Mouse (Mus musculus) heart, embryonic 16.5 days (tissue): ENCODE measurements around the gene Gpr146. TPM values are rescaled to one million over a fixed set of nuclear protein-coding genes. Genes with fewer than 3 reads are reported as not detected.
"Not testable (repeated sequence)": the region's sequence is repeated elsewhere in the genome, so short reads cannot be mapped to it uniquely, and the experiment has no call there.

Source experiments
- ATAC-seq: fragments of 200-750 bp; cut with Nextera tagmentation; replicated peaks from 2 replicates; pipeline ENCODE4 v1.8.0; 2017; ENCODE audit warnings: moderate number of reproducible peaks; ENCODE audit not compliant: insufficient read depth, low FRiP score; ENCODE audit errors: extremely low read depth
- H3K27ac ChIP-seq: fragments of 300-500 bp; sonication (generic); 2 replicates; pipeline ENCODE4 v1.5.1; 2014; ENCODE audit warnings: mild to moderate bottlenecking, low read length, control low read depth, moderate library complexity
- H3K27me3 ChIP-seq: fragments of 300-500 bp; sonication (generic); 2 replicates; pipeline ENCODE4 v1.6.1; 2014; ENCODE audit warnings: low read length, mixed read lengths; ENCODE audit not compliant: control insufficient read depth, insufficient read depth
- H3K36me3 ChIP-seq: fragments of 300-500 bp; sonication (generic); 2 replicates; pipeline ENCODE4 v1.6.1; 2014; ENCODE audit not compliant: control insufficient read depth, insufficient read depth
- H3K4me1 ChIP-seq: fragments of 300-500 bp; sonication (generic); 2 replicates; pipeline ENCODE4 v1.6.1; 2014; ENCODE audit warnings: low read length, mixed read lengths; ENCODE audit not compliant: control insufficient read depth, insufficient read depth
- H3K4me2 ChIP-seq: fragments of 300-500 bp; sonication (generic); 2 replicates; pipeline ENCODE4 v1.6.1; 2014; ENCODE audit warnings: low read depth, mild to moderate bottlenecking, control low read depth, low read length
- H3K4me3 ChIP-seq: fragments of 300-500 bp; sonication (generic); 2 replicates; pipeline ENCODE4 v1.5.1; 2014; ENCODE audit warnings: mild to moderate bottlenecking, control low read depth, low read length
- H3K9ac ChIP-seq: fragments of 300-500 bp; sonication (generic); 2 replicates; pipeline ENCODE4 v1.6.1; 2014; ENCODE audit warnings: low read length, control low read depth
- H3K9me3 ChIP-seq: fragments of 300-500 bp; sonication (generic); replicated peaks from 2 replicates; pipeline ENCODE4 v1.6.1; 2016; ENCODE audit warnings: low read length; ENCODE audit not compliant: control insufficient read depth
- WGBS: fragments of 180-500 bp; shearing (Covaris S2); extraction: QIAGEN DNeasy Blood & Tissue Kit; methylation state at CpG from one replicate; pipeline ENCODE4 v1.1.7; 2014; 5-methylcytosine and 5-hydroxymethylcytosine counted together
- polyA plus RNA-seq: library from polyadenylated mRNA; unstranded; fragments of >200 nt; fragmentation: Nextera tagmentation; extraction: Ambion mirVana; gene quantifications from 2 replicates; pipeline ENCODE4 v1.2.1, GENCODE M21; 2015

The Gpr146 gene
- polyA plus RNA-seq, 1 experiment from 2014 or later = 17.1 TPM

DNA sequence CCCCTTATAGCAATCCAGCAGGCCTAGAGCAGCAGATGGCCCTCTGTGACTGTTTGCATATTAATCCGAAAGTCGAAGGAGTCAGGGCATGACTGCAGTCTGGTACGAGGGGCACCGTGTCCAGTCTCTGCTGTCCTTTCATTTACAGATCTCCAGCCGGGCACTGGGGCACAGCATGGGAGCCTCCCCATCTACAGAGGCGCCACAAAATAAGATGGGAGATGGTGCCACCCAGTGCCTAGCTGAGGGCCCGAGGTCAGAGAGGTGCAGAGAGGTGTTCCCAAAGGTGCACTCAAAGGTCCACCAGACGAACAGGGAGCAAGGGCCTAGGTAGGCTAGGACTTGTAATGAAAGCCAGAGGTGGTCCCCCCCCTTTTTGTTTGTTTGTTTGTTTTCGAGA is 5.7 kb downstream of the Gpr146 start:
- Histone ChIP-seq H3K36me3 (no peaks in the 10 kb centered on the region), H3K4me1 (peaks cover 71% of the 10 kb centered on the region), H3K4me3 (no peak overlapping the region), H3K27ac (peak overlapping the region; percentile 97), H3K9me3 (no peaks in the 10 kb centered on the region), H3K4me2 (peak overlapping the region; percentile 70), H3K27me3 (no peaks in the 10 kb centered on the region), H3K9ac (peak overlapping the region; percentile 82)
- 68% methylated on average over 9 of the region's 9 CpGs for WGBS
- no peak for ATAC-seq

- no peaks in the 10 kb centered on the region for H3K36me3 ChIP-seq
- H3K4me2 ChIP-seq = peak overlapping the region; percentile 21; the same call in 1 of the 2 replicates
- no peak overlapping the region for H3K4me3 ChIP-seq
- peak overlapping the region; percentile 56 for H3K9ac ChIP-seq
- H3K4me1 ChIP-seq = peaks cover 70% of the 10 kb centered on the region
- ATAC-seq = no peak
- H3K9me3 ChIP-seq = no peaks in the 10 kb centered on the region
- WGBS = 19% methylated on average over 10 of the region's 10 CpGs
- no peaks in the 10 kb centered on the region for H3K27me3 ChIP-seq
- H3K27ac ChIP-seq = peak overlapping the region; percentile 44
Measured at GRCm38 (mm10) chr5:139384531-139384930, 7.0 kb downstream of the Gpr146 start.

- no peak for ATAC-seq
- no peaks in the 10 kb centered on the region for H3K36me3 ChIP-seq
- WGBS = 90% methylated on average over 5 of the region's 5 CpGs
- no peaks in the 10 kb centered on the region for H3K27me3 ChIP-seq
- no peak overlapping the region for H3K4me2 ChIP-seq
- H3K4me3 ChIP-seq = no peak overlapping the region
- peaks cover 73% of the 10 kb centered on the region for H3K4me1 ChIP-seq
- no peak overlapping the region for H3K27ac ChIP-seq
- H3K9me3 ChIP-seq = no peaks in the 10 kb centered on the region
- H3K9ac ChIP-seq = no peak overlapping the region
Measured at GRCm38 (mm10) chr5:139386047-139386446, 8.6 kb downstream of the Gpr146 start.

GRCm38 (mm10) chr5:139387329-139388194 is 10.1 kb downstream of the Gpr146 start:
- 69% methylated on average over 10 of the region's 10 CpGs for WGBS

DNA sequence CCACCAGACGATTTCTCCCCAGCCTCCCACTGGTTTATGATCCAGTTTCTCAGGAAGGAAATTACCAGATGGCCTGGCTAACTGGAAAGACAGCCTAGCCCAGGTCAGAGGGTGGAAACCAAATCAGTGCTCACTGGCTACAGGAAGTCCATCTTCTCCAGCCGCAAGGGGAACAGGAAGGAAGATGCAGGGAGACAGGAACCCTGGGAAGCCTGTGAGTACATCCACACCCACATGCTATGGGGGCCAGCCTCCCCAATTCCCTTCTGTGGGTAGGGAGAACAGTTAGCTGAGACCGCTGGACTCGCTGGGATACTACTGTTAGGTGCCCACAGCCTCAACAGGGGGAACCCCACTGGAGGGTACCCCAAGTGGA is 10.7 kb downstream of the Gpr146 start:
- Histone ChIP-seq H3K27me3 (no peaks in the 10 kb centered on the region), H3K9ac (no peak overlapping the region)
- no peak; the same call in 1 of the 2 replicates for ATAC-seq

More at GRCm38 (mm10) chr5:139387329-139388194, 10.1 kb downstream of the Gpr146 start:
- Histone ChIP-seq H3K9me3 (no peaks in the 10 kb centered on the region), H3K36me3 (no peaks in the 10 kb centered on the region), H3K9ac (no peak overlapping the region), H3K4me1 (peaks cover 66% of the 10 kb centered on the region), H3K4me2 (no peak overlapping the region), H3K27ac (peak overlapping the region; percentile 70), H3K4me3 (no peak overlapping the region), H3K27me3 (no peaks in the 10 kb centered on the region)
- peak; percentile 9; the same call in 1 of the 2 replicates for ATAC-seq

DNA sequence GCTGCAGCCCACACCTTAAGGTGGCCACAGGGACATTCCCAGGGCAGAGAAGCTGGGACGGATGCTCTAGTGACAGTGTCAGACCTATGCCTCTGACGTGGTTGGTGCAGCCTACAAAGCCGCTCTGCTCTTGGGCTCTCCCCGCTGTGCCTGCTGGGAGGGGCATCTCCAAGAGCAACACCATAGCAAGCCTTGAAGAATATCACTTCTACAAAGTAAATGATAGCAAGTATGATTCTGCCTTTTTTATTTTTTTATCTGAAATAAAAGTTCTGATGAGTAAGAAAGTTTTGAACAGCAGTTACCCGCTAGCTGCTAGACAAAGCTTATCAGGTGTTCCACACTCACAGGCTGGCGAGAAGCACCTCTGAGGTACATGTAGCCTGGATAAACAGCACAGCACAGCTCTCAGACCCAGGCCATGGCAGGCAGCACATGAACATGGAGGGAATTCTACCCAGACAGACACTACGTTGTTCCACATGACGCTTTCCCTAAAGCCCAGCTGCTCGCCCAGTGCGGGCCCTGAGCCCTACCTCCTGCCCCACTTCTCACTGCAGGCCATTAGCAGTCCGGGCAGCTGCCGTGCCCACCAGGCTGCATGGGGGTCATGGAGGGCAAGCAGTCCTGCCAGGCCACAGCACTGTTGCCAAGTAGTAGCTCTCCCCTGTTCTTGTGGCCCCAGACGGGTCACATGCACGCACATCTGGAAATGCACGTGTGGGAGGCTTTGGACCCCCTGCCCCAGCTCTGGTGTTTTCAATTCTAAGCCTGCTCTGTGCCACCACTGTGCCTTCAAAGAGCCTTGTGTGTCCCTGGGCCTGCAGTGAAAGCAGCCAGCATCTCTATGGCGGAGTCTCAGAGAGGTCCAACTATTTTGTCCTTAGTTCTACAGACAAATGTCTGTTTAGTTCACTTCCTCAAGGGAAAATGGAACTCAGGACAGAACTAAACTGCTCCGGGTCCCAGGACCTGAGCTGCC is 11.5 kb downstream of the Gpr146 start:
- WGBS = 74% methylated on average over 17 of the region's 17 CpGs
- no peak overlapping the region for H3K4me3 ChIP-seq
- H3K27me3 ChIP-seq = no peaks in the 10 kb centered on the region
- H3K4me2 ChIP-seq = no peak overlapping the region
- 0 out of 2 replicates have a peak overlapping the region, but pooled peaks have one; percentile 14 for H3K9ac ChIP-seq
- H3K27ac ChIP-seq = peak overlapping the region; percentile 70
- H3K4me1 ChIP-seq = peaks cover 52% of the 10 kb centered on the region
- H3K9me3 ChIP-seq = no peaks in the 10 kb centered on the region
- peaks cover 10% of the 10 kb centered on the region for H3K36me3 ChIP-seq
- no peak for ATAC-seq

More for the DNA sequence above, 10.7 kb downstream of the Gpr146 start:
- Histone ChIP-seq H3K4me1 (peaks cover 60% of the 10 kb centered on the region), H3K36me3 (peaks cover 4% of the 10 kb centered on the region; the same call in 1 of the 2 replicates), H3K4me3 (no peak overlapping the region), H3K9me3 (no peaks in the 10 kb centered on the region), H3K4me2 (no peak overlapping the region), H3K27ac (peak overlapping the region; percentile 70)
- 57% methylated on average over 4 of the region's 4 CpGs for WGBS

- no peaks in the 10 kb centered on the region for H3K27me3 ChIP-seq
- H3K4me2 ChIP-seq = no peak overlapping the region
- H3K36me3 ChIP-seq = peaks cover 11% of the 10 kb centered on the region
- H3K27ac ChIP-seq = peak overlapping the region; percentile 70
- no peak overlapping the region for H3K4me3 ChIP-seq
- ATAC-seq = no peak
- H3K9ac ChIP-seq = no peak overlapping the region
- H3K9me3 ChIP-seq = no peaks in the 10 kb centered on the region
- WGBS = 35% methylated on average over 6 of the region's 6 CpGs
- H3K4me1 ChIP-seq = peaks cover 45% of the 10 kb centered on the region
Measured at GRCm38 (mm10) chr5:139389676-139390061, 12.2 kb downstream of the Gpr146 start.

DNA sequence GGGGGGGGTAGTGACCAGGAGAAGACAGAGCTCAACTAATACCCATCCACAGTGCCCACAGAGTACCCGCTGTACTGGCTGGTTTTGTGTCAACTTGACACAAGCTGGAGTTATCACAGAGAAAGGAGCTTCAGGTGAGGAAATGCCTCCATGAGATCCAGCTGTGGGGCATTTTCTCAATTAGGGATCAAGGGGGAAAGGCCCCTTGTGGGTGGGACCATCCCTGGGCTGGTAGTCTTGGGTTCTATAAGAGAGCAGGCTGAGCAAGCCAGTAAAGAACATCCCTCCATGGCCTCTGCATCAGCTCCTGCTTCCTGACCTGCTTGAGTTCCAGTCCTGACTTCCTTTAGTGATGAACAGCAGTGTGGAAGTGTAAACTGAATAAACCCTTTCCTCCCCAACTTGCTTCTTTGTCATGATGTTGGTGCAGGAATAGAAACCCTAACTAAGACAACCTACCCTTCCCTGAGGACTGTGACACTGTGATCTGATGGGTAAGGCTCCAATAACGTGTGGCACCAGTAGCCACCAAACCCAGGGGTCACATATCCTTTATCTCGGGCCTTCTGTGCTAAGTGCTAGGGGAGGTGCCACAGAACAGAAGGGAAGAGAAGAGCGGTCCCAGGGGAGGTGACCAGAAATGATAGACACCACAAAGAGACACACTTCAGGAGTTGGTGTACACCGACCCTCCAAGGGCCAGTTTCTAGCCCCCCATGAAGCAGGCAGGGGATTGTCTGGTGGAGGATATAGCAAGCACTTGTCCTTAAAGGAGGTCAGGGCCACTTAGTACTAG is 13.0 kb downstream of the Gpr146 start:
- not testable (repeated sequence) for ATAC-seq, H3K4me3 ChIP-seq, H3K27me3 ChIP-seq, H3K4me2 ChIP-seq, H3K27ac ChIP-seq, H3K9me3 ChIP-seq
- 68% methylated on average over 5 of the region's 5 CpGs for WGBS
- peaks cover 11% of the 10 kb centered on the region for H3K36me3 ChIP-seq
- peaks cover 38% of the 10 kb centered on the region for H3K4me1 ChIP-seq
- 0 out of 2 replicates have a peak overlapping the region, but pooled peaks have one; percentile 16 for H3K9ac ChIP-seq
